Mouse (Mus musculus): Measurements from ENCODE around the gene Ctsf. TPM values are rescaled to one million over a fixed set of nuclear protein-coding genes. Genes with fewer than 3 reads are reported as not detected.
"Not testable (repeated sequence)": the region's sequence is repeated elsewhere in the genome, so short reads cannot be mapped to it uniquely, and the experiment has no call there.

The Ctsf gene
- total RNA-seq, 2 experiments from 2014 or later, result 93.1 to 102 TPM

DNA sequence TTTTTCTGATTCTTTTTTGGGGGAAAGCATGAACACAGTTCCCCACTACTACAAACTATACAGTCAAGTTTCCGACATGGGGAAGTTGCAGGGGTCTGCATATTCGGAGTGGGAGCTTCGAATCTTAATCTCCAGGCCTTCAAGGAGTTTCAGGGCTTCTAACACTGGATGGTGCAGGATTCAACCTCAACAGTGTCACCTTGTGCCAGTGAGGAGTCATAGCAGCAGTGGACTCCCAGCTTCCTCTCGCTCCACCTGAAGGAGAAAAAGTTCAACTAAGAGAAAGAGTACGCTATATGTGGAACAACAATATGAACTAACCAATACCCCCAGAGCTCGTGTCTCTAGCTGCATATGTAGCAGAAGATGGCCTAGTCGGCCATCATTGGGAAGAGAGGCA lies 7.4 kb upstream of the Ctsf start:
- DNase-seq (ENCODE audit: low spot score in 2 of 2), result no peak

DNA sequence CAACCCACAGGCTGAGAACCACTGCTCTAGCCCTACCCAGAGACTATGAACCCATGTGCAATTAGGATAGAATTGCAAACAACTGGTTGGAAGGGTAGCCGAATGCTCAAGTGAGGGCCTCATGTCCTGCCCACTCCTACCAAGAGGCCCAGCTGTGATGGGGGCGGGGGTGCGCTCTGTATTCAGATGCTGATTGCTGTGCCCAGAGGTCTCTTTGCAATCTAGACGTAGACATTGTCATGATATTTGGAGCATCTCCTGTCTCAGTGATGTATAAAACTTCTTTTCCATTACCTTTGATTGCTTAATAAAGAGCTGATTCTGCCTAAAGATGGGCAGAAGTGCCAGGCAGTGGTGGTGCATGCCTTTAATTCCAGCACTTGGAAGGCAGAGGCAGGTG lies 5.1 kb upstream of the Ctsf start:
- DNase-seq (ENCODE audit: low spot score in 2 of 2), result no peak

DNA sequence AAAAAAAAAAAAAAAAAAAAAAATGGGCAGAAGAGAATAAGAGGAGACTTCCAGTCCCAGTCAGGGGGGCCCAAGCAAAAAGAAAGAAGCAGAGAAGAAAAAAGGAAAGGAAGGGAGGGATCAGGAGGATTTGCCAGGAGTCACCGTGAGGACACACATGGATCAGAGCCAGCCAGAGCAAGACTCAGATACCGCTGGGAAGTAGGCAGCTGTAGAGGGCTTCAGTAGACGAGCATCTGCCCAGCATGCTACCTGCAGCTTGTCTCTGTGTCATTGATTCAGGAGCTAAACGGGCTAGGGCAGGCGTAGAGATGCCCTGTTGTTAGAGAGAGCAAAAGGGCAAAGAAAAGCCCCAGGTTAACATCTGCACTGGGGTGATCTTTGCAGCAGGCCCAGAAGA lies 4.6 kb upstream of the Ctsf start:
- DNase-seq (ENCODE audit: low spot score in 2 of 2), result no peak

DNA sequence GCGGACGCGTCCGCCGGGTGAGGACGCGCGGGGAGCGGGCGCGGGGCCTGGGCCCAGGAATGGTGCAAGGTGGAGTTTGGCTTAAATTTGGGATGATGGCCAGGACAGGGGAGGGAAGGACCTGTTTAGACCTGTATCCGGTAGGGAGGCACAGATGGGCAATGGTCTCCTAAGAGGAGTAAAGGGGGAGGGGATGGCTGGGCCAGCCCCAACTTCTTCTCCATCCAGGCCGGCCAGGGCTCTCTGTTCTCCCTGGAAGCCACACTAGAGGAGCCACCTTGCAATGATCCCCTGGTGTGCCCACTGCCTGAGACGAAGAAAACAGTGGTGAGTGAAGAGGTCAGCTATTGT lies 515 bp downstream of the Ctsf start:
- no peak for DNase-seq (ENCODE audit: low spot score in 2 of 2)

DNA sequence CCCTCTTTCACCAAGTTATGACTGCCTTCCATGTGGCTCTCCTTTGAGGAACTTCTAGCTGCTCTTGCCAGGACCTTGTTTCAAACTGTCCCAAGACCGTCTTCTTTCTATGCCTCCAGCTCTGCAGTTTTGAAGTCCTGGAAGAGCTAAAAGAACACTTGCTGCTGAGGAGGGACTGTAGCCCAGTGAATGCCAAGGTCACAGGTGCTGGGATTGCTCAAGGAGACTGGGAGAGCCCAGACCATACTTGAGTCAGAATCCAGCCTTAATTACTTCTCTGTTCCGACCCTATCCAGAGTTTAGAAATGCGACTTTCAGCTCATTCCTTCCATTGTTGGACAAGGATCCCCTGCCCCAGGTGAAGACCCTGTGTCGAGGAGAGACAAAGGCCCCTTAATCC lies 1.0 kb downstream of the Ctsf start:
- no peak for DNase-seq (ENCODE audit: low spot score in 2 of 2)

DNA sequence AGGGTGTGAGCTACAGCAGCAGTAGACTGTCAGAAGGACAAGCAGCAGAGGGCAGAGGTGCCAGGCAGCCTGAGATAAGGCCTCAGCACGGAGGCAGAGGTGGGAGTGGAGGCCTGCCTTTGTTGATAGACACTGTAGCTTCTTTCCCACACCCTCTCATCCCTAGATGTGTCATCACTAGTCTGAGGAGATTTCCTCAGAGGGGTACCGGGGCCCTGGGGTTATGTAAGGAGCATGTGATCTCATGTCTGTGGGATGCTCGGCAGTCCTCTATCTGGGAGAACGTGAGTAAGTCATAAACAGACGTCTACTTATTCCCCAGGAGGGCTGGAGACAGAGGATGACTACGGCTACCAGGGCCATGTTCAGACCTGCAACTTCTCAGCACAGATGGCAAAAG lies 4.2 kb downstream of the Ctsf start:
- DNase-seq (ENCODE audit: low spot score in 2 of 2), result peak; percentile 19 to 30

DNA sequence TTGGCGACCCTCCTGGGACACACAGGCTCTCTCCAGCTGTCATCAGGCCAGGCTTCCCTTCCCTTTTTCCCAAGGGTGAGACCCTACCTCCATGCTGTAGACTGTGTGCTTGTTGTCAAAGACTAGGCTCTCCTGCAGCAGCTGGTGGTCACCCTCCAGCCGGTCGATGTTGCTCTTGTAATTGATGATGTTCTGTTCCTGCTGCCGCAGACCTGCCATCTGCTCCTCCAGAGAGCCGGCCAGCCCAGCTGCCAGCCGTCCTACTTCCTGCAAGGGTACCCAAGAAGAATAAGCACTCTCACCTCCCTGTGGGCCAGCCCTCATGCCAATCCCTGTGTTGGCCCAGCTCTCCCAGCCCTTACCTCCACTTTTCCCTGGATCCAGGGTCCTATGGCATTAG lies 8.1 kb downstream of the Ctsf start:
- DNase-seq (ENCODE audit: low spot score in 2 of 2), result no peak

DNA sequence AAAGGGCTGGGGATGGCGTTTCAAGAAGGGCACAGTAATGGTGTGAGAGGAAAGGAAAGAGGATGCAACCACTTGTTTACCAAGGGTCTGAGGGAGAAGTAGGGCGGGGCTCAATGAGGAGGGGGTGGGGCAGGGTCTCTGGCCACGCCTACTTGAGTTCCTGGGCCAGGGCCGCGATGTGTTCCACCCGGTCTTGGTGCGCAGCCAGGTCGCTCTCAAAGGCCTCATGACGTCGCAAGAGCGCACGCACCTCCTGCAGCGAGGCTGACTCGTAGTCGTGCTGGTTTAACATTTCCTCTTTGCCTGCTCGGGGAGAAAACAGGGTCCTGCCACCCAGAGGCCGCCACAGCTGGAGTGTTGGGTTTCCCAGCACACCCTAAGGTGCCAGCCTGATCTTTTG lies 10.2 kb downstream of the Ctsf start:
- DNase-seq (ENCODE audit: low spot score in 2 of 2), result no peak

DNA sequence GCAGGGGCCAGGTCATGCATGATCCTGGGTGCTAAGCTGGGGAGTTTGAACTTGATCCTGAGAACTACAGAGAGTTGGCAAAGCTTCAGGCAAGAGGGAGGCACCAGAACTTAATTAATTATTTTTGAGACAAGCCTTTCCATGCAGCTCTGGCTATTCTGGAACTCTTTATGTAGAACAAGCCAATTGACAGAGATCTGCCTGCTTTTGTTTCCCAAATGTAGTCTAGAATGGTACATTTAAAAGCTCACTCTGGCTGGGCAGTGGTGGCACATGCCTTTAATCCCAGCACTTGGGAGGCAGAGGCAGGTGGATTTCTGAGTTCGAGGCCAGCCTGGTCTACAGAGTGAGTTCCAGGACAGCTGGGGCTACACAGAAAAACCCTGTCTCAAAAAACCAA lies 19.7 kb downstream of the Ctsf start:
- DNase-seq (ENCODE audit: low spot score in 2 of 2), result not testable (repeated sequence)

DNA sequence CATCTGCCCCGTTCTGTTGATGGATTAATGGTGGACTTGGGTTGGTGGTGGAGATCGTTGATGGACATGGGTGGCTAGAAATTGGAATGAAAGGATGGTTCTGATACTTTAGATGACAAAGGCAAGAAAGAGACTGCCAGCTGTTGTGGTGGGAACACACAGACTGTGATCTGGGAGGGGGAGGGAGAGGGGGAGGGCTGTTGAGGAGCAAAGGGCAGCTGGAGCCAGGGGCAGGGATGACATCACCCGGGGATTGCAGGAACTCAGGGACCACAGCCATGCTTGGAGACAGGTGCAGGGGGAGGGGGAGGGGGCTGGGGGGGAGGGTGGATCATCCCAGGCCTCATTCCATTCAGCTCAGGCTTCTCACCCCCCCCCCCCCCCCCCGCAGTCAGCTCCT lies 21.3 kb downstream of the Ctsf start:
- no peak for DNase-seq (ENCODE audit: low spot score in 2 of 2)

DNA sequence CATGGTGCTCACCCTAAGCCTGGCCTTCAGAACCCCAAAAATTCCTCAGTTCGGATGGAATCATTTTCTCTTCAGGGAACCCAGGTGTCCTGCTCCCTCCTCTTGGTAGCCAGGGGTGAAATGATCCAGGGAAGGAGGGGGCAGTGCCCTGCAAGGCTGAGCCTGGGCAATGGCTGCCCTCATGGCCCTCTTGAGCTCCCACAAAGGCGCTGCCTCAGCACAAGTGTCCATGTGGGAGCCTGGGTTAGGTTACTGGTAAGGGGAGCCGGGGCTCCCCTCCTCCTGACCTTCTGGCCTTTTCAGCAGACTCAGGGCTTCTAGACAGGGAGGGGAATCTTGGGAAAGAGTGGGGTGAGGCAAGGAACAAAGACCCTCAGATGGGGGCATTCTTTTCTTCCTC lies 21.8 kb downstream of the Ctsf start:
- DNase-seq (ENCODE audit: low spot score in 2 of 2), result no peak

DNA sequence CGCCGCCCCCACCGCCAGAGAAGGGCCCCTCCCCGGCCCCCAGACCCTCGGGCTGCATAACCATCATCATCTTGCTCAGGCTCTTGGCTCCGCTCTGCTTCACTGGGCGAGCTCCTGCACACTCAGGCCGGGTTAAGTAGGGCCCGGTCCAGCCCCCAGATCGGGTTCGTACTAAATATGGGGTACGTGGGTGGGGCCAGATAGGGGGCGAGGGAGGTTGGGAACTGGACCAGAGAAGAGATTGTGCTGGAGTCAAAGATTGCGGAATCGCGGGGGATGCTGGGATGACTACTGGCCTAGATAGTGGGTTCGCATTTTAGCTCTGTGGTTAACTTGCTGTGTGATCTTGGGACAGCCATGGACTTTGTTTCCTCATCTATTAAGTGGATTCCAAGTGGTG lies 22.9 kb downstream of the Ctsf start, which contains the start of gene Actn3:
TSS of gene Actn3 (minus strand) at position 125 of the 400 bp plus-strand sequence.
- no peak for DNase-seq (ENCODE audit: low spot score in 2 of 2)

DNA sequence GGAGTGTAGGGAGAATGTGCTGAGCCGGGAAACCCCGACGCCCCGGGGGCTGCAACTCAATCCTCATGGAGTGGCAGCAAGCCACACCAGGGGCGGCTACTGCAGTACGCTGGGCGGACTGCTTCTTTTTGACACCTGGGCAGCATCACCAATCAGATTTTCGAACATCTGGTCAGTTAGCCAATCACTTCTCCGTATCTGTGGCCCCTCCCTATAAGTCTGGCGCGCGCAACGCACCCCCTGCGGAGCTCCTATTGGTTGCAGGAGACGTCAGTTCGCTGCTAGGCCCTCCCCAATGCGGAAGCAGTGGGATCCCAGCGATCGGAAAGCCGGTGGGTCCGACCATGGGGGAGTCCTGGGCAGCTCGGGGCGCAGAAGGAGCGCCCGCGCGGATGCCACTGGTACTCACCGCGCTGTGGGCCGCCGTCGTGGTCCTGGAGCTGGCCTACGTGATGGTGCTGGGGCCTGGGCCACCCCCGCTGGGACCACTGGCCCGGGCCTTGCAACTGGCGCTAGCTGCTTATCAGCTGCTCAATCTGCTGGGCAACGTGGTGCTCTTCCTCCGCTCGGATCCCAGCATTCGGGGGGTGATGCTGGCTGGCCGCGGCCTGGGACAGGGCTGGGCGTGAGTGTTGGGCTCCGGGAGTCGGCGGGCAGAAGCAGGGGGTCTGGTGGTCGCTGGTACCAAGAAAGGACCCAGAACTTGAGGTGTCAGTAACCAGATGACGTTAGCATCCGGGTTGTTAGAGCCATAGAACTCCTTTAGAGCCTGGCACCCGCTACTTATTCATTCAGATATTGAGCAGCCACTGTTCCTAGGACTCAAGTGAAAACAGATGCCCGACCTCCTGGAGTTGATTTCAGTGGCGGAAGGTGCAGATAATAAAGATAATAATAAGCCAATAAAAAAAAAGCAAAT lies 23.7 kb downstream of the Ctsf start, which contains the start of gene Zdhhc24:
TSS of gene Zdhhc24 (plus strand) at position 264 of the 919 bp plus-strand sequence.
- DNase-seq (ENCODE audit: low spot score in 2 of 2), result peak; percentile 96

DNA sequence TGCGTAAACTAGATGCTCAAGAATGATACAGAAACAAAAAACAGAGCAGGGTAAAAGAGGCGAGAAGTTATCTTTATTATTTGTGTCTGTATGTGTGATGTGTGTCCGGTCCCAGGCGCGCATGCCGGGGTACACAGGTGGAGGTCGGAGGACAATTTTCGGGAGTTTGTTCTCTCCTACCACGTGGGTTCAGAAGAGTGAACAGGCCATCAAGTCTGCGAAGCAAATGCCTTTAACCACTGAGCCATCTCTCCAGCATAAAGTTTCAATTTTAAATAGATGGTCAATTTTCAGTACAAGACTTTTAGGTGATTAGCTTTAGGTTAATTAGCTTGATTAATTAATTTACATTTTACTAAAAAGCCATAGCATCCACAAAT lies 24.4 kb downstream of the Ctsf start:
- DNase-seq (ENCODE audit: low spot score in 2 of 2), result no peak

DNA sequence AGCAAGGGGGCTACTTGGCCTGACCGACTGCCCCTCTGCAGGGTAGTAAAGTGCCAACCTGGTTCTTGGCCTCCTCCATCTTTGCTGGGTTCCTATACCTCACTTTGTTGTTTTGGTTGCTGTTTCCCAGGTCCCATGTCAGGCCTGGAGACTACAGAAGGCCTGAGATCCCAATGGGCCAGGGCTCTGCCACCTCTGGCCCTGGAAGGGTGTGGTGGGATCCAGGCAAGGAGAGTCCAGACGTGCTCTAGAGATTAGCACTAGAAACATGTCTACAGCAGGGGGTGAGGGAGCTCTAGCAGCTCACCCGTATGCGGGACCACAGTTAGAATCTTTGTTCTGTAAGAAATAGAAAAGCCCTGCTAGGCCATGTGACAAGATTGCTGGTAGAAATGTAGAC lies 29.0 kb downstream of the Ctsf start:
- no peak for DNase-seq (ENCODE audit: low spot score in 2 of 2)

DNA sequence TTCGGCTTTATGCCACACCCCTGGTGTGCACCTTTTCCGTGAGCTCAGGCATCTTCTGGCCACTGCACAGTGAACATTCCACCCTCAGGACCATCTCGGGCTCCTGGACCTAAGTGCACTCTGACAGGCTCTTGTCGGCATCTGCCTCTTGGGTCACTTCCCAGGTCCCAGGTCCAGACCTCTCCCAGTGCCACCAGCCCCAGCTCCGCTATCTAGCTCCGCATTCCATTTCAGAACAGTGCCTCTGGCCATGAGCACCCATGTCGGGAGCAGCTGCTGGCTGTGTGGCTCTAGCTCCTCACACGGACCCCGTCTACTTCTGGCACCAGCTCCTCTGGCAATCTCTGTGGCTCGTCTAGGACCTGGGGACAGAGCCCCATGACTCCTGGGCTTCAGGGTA lies 34.9 kb downstream of the Ctsf start:
- DNase-seq (ENCODE audit: low spot score in 2 of 2), result no peak

DNA sequence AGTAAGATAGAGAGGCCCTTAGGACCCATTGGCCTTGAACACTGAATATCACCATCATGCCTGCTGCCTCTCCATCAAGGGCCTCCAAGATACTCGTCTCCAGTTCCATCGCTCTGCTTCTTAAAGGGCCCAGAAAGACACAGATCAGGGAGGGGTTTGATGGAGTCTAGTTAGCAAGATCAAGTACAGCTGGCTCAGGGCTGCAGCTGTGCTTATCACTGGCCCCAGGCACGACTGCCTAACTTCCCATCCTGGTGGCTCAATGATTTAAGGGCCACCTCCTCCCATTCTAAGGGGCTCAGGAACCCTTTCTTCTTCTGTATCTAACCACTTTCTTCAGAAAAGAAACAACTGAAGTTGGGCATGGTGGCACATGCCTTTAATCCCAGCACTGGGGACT lies 36.9 kb downstream of the Ctsf start:
- no peak for DNase-seq (ENCODE audit: low spot score in 2 of 2)

DNA sequence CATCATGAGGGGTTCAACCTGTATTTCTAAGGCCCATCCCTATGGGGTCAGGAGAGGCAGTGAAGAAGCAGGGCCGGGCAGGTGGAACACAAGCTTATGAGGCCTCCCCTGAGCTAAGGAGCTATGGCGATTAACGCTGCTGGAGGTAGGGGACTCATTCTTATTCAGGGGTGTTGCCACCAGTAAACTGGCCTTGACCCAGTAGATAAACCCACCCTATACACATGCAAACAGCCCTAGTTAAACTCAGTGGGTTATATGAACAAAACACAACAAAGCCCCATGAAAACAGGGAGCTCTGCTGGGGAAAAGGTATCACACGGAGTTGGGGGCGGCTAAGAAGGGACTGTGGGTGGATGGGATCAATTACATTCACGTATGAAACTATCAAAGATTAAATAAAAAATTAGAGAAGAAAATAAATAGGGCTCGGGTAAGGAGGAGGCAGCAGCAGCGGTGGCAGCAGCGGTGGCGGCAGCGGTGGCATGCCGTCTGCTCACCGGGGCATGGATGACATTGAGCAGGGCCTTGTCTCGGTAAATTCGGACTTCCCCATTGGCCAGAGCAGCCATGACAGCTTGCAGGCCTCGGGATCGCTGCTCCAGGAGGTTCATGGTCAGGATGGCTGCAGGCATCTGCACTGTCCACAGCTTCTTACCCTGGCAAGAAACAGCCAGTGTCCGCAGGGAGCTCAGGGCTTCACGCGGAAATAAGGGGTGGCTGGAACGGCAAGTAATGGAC lies 42.0 kb downstream of the Ctsf start:
- DNase-seq (ENCODE audit: low spot score in 2 of 2), result no peak

DNA sequence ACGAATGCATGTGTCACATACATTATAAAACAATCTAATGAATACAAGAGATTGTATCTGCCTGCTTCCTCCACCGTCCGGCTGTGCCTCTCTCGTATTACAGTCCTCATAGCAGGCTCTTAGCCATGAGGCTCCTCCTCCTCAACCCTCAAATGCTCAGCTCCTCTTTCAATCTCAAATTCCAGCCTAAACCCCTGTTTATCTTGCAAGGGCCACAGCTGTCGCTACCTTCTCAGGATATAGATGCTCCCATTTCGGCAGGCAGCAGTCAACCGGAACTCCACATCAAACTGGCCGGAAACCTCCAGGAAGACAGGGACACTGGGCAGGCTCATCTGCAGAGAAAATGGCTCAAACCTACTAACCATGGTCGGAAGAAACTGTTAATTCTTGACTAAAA lies 44.0 kb downstream of the Ctsf start:
- no peak for DNase-seq (ENCODE audit: low spot score in 2 of 2)

DNA sequence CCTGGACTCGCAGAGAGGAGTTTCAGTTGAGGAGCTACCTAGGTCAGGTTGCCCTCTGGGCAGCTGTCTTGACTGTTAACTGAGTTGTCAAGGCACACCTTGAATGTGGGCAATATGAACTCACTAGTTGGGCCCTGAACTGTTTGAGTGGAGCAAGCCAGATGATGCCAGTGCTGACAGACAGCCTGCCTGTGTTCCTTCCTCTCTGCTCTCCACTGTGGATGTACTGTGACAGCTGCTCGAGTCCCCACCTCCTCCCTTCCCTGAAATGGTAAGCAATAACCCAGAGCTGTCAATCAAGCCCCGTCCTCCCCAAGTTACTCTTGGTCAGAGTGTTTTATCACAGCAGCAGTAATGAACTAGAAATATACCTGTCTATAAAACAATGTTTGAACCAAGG lies 45.0 kb downstream of the Ctsf start:
- no peak for DNase-seq (ENCODE audit: low spot score in 2 of 2)

DNA sequence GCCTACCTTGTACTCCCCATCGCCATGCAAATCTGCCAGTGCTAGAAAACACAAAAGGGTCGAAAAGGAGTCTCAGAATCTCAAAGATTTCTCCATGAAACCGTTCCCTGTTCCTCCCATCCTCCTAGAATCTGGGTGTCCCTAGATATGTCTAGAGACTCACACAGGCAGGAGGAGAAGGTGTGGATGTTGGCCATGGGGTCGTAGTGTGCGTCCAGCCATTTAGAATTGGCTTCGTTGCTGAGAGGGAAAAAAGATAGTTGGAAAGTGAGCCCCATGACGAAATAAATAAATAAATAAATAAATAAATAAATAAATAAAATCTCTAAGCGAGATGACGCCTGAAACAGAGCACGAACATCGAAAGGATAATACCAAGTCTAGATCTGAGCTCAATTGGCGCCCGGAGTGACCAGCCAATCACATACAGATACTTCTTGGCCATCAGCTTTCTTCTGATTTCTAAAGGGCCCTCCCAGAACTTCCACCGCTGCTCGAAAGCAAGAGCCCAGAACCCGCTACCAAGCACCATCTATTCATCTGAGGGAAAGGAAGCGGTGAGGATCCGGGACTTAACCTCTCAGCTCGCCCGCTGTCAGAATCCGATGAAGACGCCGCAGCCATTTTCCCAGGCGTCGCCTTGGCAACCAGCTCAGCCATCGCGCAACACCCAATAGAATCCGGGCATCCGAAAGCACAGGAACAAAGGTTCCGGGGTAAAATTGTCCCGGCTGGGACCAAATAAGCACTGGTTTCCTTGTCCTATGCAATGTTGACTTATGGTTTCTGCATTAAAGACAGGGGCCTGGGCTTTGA lies 51.3 kb downstream of the Ctsf start, which contains the start of gene Bbs1:
TSS of gene Bbs1 (minus strand) at position 650 of the 816 bp plus-strand sequence.
- peak; percentile 76 to 82 for DNase-seq (ENCODE audit: low spot score in 2 of 2)

DNA sequence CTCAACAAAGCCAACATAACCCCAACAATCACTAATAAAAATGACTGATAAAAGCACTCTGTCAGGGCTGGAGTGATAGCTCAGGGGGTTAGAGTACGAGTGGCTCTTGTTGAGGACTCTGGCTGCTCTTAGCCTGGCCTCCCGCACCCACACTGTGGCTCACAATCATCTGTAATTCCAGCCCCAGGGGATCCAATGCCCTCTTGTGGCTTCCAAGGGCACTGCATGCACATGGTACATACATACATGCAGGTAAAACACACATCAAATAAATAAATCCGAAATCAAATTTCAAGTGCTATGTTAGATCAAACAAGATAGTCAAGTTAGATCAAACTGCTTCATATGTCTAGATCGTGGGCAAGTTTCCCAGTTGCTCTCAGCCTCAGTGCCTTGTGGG lies 53.2 kb downstream of the Ctsf start:
- no peak for DNase-seq (ENCODE audit: low spot score in 2 of 2)

All from left cerebral cortex, adult 18-20 months (tissue).